Mouse (Mus musculus): ENCODE measurements around the gene Mpnd. TPM values are rescaled to one million over a fixed set of nuclear protein-coding genes. Genes with fewer than 3 reads are reported as not detected.

Gene Mpnd
- total RNA-seq, 2 experiments from 2014 or later = 32.8 to 38.4 TPM

- DNase-seq = peak; percentile 13
- intact Hi-C loops (cut with DNase I; ENCODE audit: low total_unique reads) = no loop called here
Observed at GRCm38 (mm10) chr17:56016793-56017785, 11.6 kb downstream of the Mpnd start.

- intact Hi-C loops (cut with DNase I; ENCODE audit: low total_unique reads) = no loop called here
- no peak for DNase-seq
Observed at GRCm38 (mm10) chr17:56017848-56018247, 12.3 kb downstream of the Mpnd start.

GRCm38 (mm10) chr17:56018347-56019131 lies 13.0 kb downstream of the Mpnd start:
- no peak for DNase-seq

GRCm38 (mm10) chr17:56020400-56021084 lies 15.0 kb downstream of the Mpnd start:
- no peak for DNase-seq

More at GRCm38 (mm10) chr17:56018347-56019131, 13.0 kb downstream of the Mpnd start:
- intact Hi-C loops (cut with DNase I; ENCODE audit: low total_unique reads) = no loop called here

GRCm38 (mm10) chr17:56021161-56021910 lies 15.8 kb downstream of the Mpnd start:
- no peak for DNase-seq
- intact Hi-C loops (cut with DNase I; ENCODE audit: low total_unique reads) = no loop called here

More at GRCm38 (mm10) chr17:56020400-56021084, 15.0 kb downstream of the Mpnd start:
- intact Hi-C loops (cut with DNase I; ENCODE audit: low total_unique reads) = no loop called here

- DNase-seq = no peak
- intact Hi-C loops (cut with DNase I; ENCODE audit: low total_unique reads) = no loop called here
Observed at GRCm38 (mm10) chr17:56022131-56022988, 16.8 kb downstream of the Mpnd start.

GRCm38 (mm10) chr17:56022989-56023290 lies 17.4 kb downstream of the Mpnd start:
- no peak for DNase-seq
- intact Hi-C loops (cut with DNase I; ENCODE audit: low total_unique reads) = no loop called here

- DNase-seq = no peak
- intact Hi-C loops (cut with DNase I; ENCODE audit: low total_unique reads) = no loop called here
Observed at GRCm38 (mm10) chr17:56023386-56023785, 17.9 kb downstream of the Mpnd start.

- intact Hi-C loops (cut with DNase I; ENCODE audit: low total_unique reads) = no loop called here
Observed at GRCm38 (mm10) chr17:56024476-56024875, 19.0 kb downstream of the Mpnd start.

GRCm38 (mm10) chr17:56024931-56025330 lies 19.4 kb downstream of the Mpnd start:
- intact Hi-C loops (cut with DNase I; ENCODE audit: low total_unique reads) = no loop called here
- DNase-seq = no peak

More at GRCm38 (mm10) chr17:56024476-56024875, 19.0 kb downstream of the Mpnd start:
- DNase-seq = no peak

GRCm38 (mm10) chr17:56026303-56026702 lies 20.8 kb downstream of the Mpnd start:
- intact Hi-C loops (cut with DNase I; ENCODE audit: low total_unique reads) = no loop called here

GRCm38 (mm10) chr17:56026881-56027280 lies 21.4 kb downstream of the Mpnd start:
- intact Hi-C loops (cut with DNase I; ENCODE audit: low total_unique reads) = no loop called here
- no peak for DNase-seq

More at GRCm38 (mm10) chr17:56026303-56026702, 20.8 kb downstream of the Mpnd start:
- no peak for DNase-seq

GRCm38 (mm10) chr17:56027801-56028441 lies 22.4 kb downstream of the Mpnd start:
- intact Hi-C loops (cut with DNase I; ENCODE audit: low total_unique reads) = no loop called here
- no peak for DNase-seq

GRCm38 (mm10) chr17:56030238-56030870 lies 24.8 kb downstream of the Mpnd start:
- DNase-seq = no peak
- intact Hi-C loops (cut with DNase I; ENCODE audit: low total_unique reads) = no loop called here

GRCm38 (mm10) chr17:56030919-56031318 lies 25.4 kb downstream of the Mpnd start:
- peak; percentile 43 for DNase-seq
- intact Hi-C loops (cut with DNase I; ENCODE audit: low total_unique reads) = no loop called here

GRCm38 (mm10) chr17:56031431-56031830 lies 25.9 kb downstream of the Mpnd start:
- intact Hi-C loops (cut with DNase I; ENCODE audit: low total_unique reads) = no loop called here
- no peak for DNase-seq

GRCm38 (mm10) chr17:56032127-56032733 lies 26.7 kb downstream of the Mpnd start:
- intact Hi-C loops (cut with DNase I; ENCODE audit: low total_unique reads) = no loop called here
- DNase-seq = no peak

All from gastrocnemius, postnatal 14 days (tissue).